Mouse (Mus musculus) thymus, postnatal 10 days (tissue): ENCODE results near the gene Pth2r.

Experiments
- DNase-seq, 2 experiments: peaks; one replicate each; pipeline ENCODE4 v3.0.0; 2021; ENCODE audit warnings: low spot score in 2 of 2

The Pth2r gene

GRCm38 (mm10) chr1:65281756-65282155 is at the start of gene Pth2r:
Gene Pth2r, plus strand, starts transcription at chr1:65282056.
- DNase-seq = no peak

GRCm38 (mm10) chr1:65237712-65238111 is 44.1 kb upstream of the Pth2r start:
- no peak for DNase-seq

GRCm38 (mm10) chr1:65245637-65246036 is 36.2 kb upstream of the Pth2r start:
- no peak for DNase-seq

GRCm38 (mm10) chr1:65280461-65280860 is 1.4 kb upstream of the Pth2r start:
- DNase-seq = no peak

- peak in 1 of 2 experiments; percentile 9 for DNase-seq
Measured at GRCm38 (mm10) chr1:65282766-65283165, 910 bp downstream of the Pth2r start.

GRCm38 (mm10) chr1:65308476-65308875 is 26.6 kb downstream of the Pth2r start:
- DNase-seq = no peak

- no peak for DNase-seq
Measured at GRCm38 (mm10) chr1:65311214-65311933, 29.5 kb downstream of the Pth2r start.

- DNase-seq = peak in 1 of 2 experiments; percentile 6
Measured at GRCm38 (mm10) chr1:65312118-65312517, 30.3 kb downstream of the Pth2r start.

- no peak for DNase-seq
Measured at GRCm38 (mm10) chr1:65312896-65313295, 31.0 kb downstream of the Pth2r start.

- DNase-seq = no peak
Measured at GRCm38 (mm10) chr1:65314054-65315021, 32.5 kb downstream of the Pth2r start.

GRCm38 (mm10) chr1:65315022-65315407 is 33.2 kb downstream of the Pth2r start:
- DNase-seq = no peak

GRCm38 (mm10) chr1:65334026-65334425 is 52.2 kb downstream of the Pth2r start:
- DNase-seq = no peak

GRCm38 (mm10) chr1:65337768-65338167 is 55.9 kb downstream of the Pth2r start:
- no peak for DNase-seq

- DNase-seq = no peak
Measured at GRCm38 (mm10) chr1:65340240-65340639, 58.4 kb downstream of the Pth2r start.

GRCm38 (mm10) chr1:65352979-65353378 is 71.1 kb downstream of the Pth2r start:
- no peak for DNase-seq

- DNase-seq = no peak
Measured at GRCm38 (mm10) chr1:65354153-65354552, 72.3 kb downstream of the Pth2r start.

- DNase-seq = peak in 1 of 2 experiments; percentile 19
Measured at GRCm38 (mm10) chr1:65388328-65388727, 106.5 kb downstream of the Pth2r start.

- DNase-seq = no peak
Measured at GRCm38 (mm10) chr1:65389621-65390020, 107.8 kb downstream of the Pth2r start.

GRCm38 (mm10) chr1:65407441-65407840 is 125.6 kb downstream of the Pth2r start:
- DNase-seq = no peak

- DNase-seq = no peak
Measured at GRCm38 (mm10) chr1:65420909-65421308, 139.1 kb downstream of the Pth2r start.

GRCm38 (mm10) chr1:65422501-65423010 is 140.7 kb downstream of the Pth2r start:
- no peak for DNase-seq
